Mouse (Mus musculus) forebrain, postnatal 0 days (tissue): ENCODE measurements around the gene Rrbp1. TPM values are rescaled to one million over a fixed set of nuclear protein-coding genes. Genes with fewer than 3 reads are reported as not detected.

Source experiments
- ATAC-seq: fragments of 200-750 bp; cut with Nextera tagmentation; 2 replicates; pipeline ENCODE4 v1.8.0; 2017; ENCODE audit warnings: mild to moderate bottlenecking, moderate library complexity
- DNase-seq: peaks from one replicate; pipeline ENCODE4 v3.0.0-alpha.2; 2015
- H3K27ac ChIP-seq: fragments of 300-500 bp; sonication (generic); 2 replicates; pipeline ENCODE4 v1.5.1; 2014; ENCODE audit warnings: low read depth, mild to moderate bottlenecking, antibody characterized with exemption, low read length, moderate library complexity, mixed read lengths
- H3K27me3 ChIP-seq: fragments of 300-500 bp; sonication (generic); 2 replicates; pipeline ENCODE4 v1.6.1; 2014; ENCODE audit warnings: mild to moderate bottlenecking, low read length, mixed read lengths; ENCODE audit not compliant: insufficient read depth
- H3K36me3 ChIP-seq: fragments of 300-500 bp; sonication (generic); 2 replicates; pipeline ENCODE4 v1.6.1; 2014; ENCODE audit warnings: mild to moderate bottlenecking, moderate library complexity; ENCODE audit not compliant: insufficient read depth
- H3K4me1 ChIP-seq: fragments of 300-500 bp; sonication (generic); 2 replicates; pipeline ENCODE4 v1.6.1; 2014; ENCODE audit warnings: antibody characterized with exemption; ENCODE audit not compliant: insufficient read depth
- H3K4me2 ChIP-seq: fragments of 300-500 bp; sonication (generic); 2 replicates; pipeline ENCODE4 v1.6.1; 2014; ENCODE audit warnings: low read depth, mild to moderate bottlenecking, moderate library complexity
- H3K4me3 ChIP-seq: fragments of 300-500 bp; sonication (generic); 2 replicates; pipeline ENCODE4 v1.5.1; 2014; ENCODE audit warnings: low read depth, low read length, mixed read lengths
- H3K9ac ChIP-seq: fragments of 300-500 bp; sonication (generic); 2 replicates; pipeline ENCODE4 v1.6.1; 2014; ENCODE audit warnings: mild to moderate bottlenecking
- H3K9me3 ChIP-seq: fragments of 300-500 bp; sonication (generic); 2 replicates; pipeline ENCODE4 v1.6.1; 2016; ENCODE audit warnings: low read length
- CTCF ChIP-seq: sonication (generic); IDR thresholded peaks from 2 replicates; pipeline ENCODE4 v1.5.1; 2016; ENCODE audit warnings: antibody characterized with exemption, control low read depth, low read depth
- WGBS: fragments of 180-500 bp; shearing (Covaris S2); extraction: QIAGEN DNeasy Blood & Tissue Kit; methylation state at CpG from one replicate; pipeline ENCODE4 v1.1.7; 2014; 5-methylcytosine and 5-hydroxymethylcytosine counted together
- polyA plus RNA-seq: library from polyadenylated mRNA; unstranded; fragments of >200 nt; fragmentation: Nextera tagmentation; extraction: Ambion mirVana; gene quantifications from 2 replicates; pipeline ENCODE4 v1.2.1, GENCODE M21; 2015
- total RNA-seq: library from RNA; depleted of rRNA; stranded (reverse); fragments of >200 nt; gene quantifications from 2 replicates; pipeline ENCODE4 v1.2.3, GENCODE M21; 2014

The Rrbp1 gene
- total and polyA plus RNA-seq, 2 experiments from 2014 or later: 19.5 to 37.1 TPM

- H3K9me3 ChIP-seq: peaks cover 7% of the 10 kb centered on the region; the same call in 1 of the 2 replicates
- no peak overlapping the region for H3K27ac ChIP-seq
- peak; percentile 86 for ATAC-seq
- WGBS: 62% methylated on average over 5 of the region's 5 CpGs
- no peaks in the 10 kb centered on the region for H3K4me1 ChIP-seq
- no peaks in the 10 kb centered on the region for H3K27me3 ChIP-seq
- peak; percentile 23 for TF ChIP-seq CTCF
- H3K9ac ChIP-seq: no peak overlapping the region
- H3K4me2 ChIP-seq: no peak overlapping the region
- H3K4me3 ChIP-seq: no peak overlapping the region
- no peaks in the 10 kb centered on the region for H3K36me3 ChIP-seq
- peak; percentile 41 for DNase-seq
These were observed 34.9 kb upstream of the Rrbp1 start for GRCm38 (mm10) chr2:144045756-144046560.

DNA sequence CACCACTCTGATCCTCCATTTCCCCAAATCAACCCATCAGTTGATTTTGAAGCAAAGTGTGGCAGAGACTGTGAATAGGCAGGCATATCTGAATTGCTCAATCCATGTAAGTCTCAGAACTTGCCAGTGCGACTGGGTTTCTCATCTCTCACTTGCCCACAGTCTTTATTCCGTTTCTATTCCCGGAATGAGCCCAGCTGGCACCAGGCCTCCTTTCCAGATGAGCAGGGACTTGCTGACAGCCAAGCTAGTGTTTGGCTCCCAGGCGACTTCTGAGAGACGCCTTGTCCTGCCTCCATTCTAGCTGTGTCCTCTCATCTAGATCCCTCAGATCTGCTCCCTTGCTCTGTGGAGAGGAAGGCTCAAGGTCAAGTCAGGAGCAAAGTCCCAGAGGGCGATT lies 33.7 kb upstream of the Rrbp1 start:
- DNase-seq (peak; percentile 13), ATAC-seq (no peak)
- no peak overlapping the region for H3K4me3 ChIP-seq
- H3K27me3 ChIP-seq: no peaks in the 10 kb centered on the region
- no peaks in the 10 kb centered on the region for H3K4me1 ChIP-seq
- H3K36me3 ChIP-seq: no peaks in the 10 kb centered on the region
- no peak overlapping the region for H3K4me2 ChIP-seq
- TF ChIP-seq CTCF: no peak
- H3K27ac ChIP-seq: no peak overlapping the region
- H3K9me3 ChIP-seq: peaks cover 7% of the 10 kb centered on the region; the same call in 1 of the 2 replicates
- no peak overlapping the region for H3K9ac ChIP-seq
- WGBS: 66% methylated on average over 6 of the region's 6 CpGs

GRCm38 (mm10) chr2:144032664-144033063 lies 21.6 kb upstream of the Rrbp1 start, which contains the start of gene Banf2:
Gene Banf2, plus strand, starts transcription at chr2:144033059.
- Histone ChIP-seq H3K4me1 (no peaks in the 10 kb centered on the region), H3K36me3 (no peaks in the 10 kb centered on the region), H3K4me2 (no peak within 1 kb of the TSS), H3K9me3 (no peaks in the 10 kb centered on the region), H3K9ac (no peak within 1 kb of the TSS), H3K4me3 (no peak within 1 kb of the TSS), H3K27me3 (no peaks in the 10 kb centered on the region), H3K27ac (no peak within 1 kb of the TSS)
- no peak for DNase-seq
- WGBS: 86% methylated on average over 2 of the region's 2 CpGs
- TF ChIP-seq CTCF: no peak
- ATAC-seq: no peak

- no peaks in the 10 kb centered on the region for H3K27me3 ChIP-seq
- no peak for ATAC-seq
- no peak overlapping the region for H3K9ac ChIP-seq
- WGBS: 88% methylated on average over 7 of the region's 7 CpGs
- no peak for DNase-seq
- no peak overlapping the region for H3K27ac ChIP-seq
- no peaks in the 10 kb centered on the region for H3K9me3 ChIP-seq
- no peaks in the 10 kb centered on the region for H3K36me3 ChIP-seq
- no peak overlapping the region for H3K4me2 ChIP-seq
- no peak for TF ChIP-seq CTCF
- no peaks in the 10 kb centered on the region for H3K4me1 ChIP-seq
- no peak overlapping the region for H3K4me3 ChIP-seq
These were observed 19.7 kb upstream of the Rrbp1 start for GRCm38 (mm10) chr2:144030791-144031190.

DNA sequence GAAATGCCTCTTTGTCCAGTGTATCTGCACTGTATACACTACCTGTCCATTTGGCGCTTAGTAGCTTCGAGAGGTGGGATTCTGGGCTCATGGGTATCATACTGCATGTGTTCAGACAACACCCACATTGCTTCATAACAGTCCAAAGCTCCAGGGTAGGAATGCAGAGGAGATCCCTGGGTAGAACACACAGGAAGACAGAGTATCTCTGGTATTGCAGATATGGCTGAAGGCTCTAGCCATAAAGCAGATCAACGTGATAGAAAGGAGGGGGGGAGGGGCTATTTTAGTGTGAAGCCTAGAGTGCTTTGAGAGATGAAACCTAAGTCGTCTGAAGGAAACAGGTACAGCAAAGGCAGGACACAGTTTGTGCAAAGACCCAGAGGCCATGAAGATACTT lies 15.4 kb upstream of the Rrbp1 start:
- Histone ChIP-seq H3K4me1 (no peaks in the 10 kb centered on the region), H3K4me2 (no peak overlapping the region), H3K4me3 (no peak overlapping the region), H3K27me3 (no peaks in the 10 kb centered on the region), H3K27ac (no peak overlapping the region), H3K36me3 (no peaks in the 10 kb centered on the region), H3K9me3 (no peaks in the 10 kb centered on the region), H3K9ac (no peak overlapping the region)
- TF ChIP-seq CTCF: no peak
- 84% methylated on average over 4 of the region's 4 CpGs for WGBS
- ATAC-seq (no peak), DNase-seq (no peak)

DNA sequence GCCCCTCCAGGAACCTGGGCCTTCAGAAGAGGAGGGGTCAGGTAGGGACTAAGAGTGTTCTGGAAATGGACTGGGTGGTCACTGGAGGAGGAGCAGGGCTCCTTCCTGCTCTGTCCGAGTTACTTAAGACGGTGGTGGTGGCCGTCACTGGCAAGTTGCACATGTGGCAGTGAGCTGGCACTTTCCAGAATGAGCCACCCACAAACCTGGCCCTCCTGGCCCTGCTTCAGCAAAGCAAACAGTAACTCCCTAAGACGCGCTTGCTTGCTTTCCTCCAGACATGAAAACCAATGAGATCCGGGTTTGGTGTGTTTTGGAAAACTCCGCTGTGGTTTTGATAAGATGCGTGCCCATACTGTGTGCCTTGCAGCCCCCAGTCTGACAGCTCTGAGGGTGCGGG lies 14.3 kb upstream of the Rrbp1 start:
- Histone ChIP-seq H3K27me3 (no peaks in the 10 kb centered on the region), H3K36me3 (no peaks in the 10 kb centered on the region), H3K27ac (no peak overlapping the region), H3K9ac (no peak overlapping the region), H3K4me3 (no peak overlapping the region), H3K4me2 (no peak overlapping the region), H3K4me1 (no peaks in the 10 kb centered on the region), H3K9me3 (no peaks in the 10 kb centered on the region)
- ATAC-seq (no peak), DNase-seq (no peak)
- no peak for TF ChIP-seq CTCF
- WGBS: 89% methylated on average over 9 of the region's 9 CpGs

GRCm38 (mm10) chr2:144022441-144022840 lies 11.4 kb upstream of the Rrbp1 start:
- WGBS: 74% methylated on average over 3 of the region's 3 CpGs
- Histone ChIP-seq H3K27me3 (no peaks in the 10 kb centered on the region), H3K9me3 (no peaks in the 10 kb centered on the region), H3K36me3 (no peaks in the 10 kb centered on the region), H3K4me3 (no peak overlapping the region), H3K27ac (no peak overlapping the region), H3K9ac (no peak overlapping the region), H3K4me1 (no peaks in the 10 kb centered on the region), H3K4me2 (no peak overlapping the region)
- TF ChIP-seq CTCF: no peak
- ATAC-seq: no peak
- DNase-seq: no peak
